Mouse (Mus musculus) liver, adult 2 months (tissue): ENCODE measurements at regions not wholly inside any gene's neighbourhood (a gene's known extent, or its start where the extent isn't known, plus 50 kb on each side); places are given as distances from the start of the nearest gene placed in this dataset.

ENCODE experiments used
- DNase-seq: peaks from one replicate; pipeline ENCODE4 v3.0.0-alpha.2; 2011; ENCODE audit warnings: low read depth, low spot score; ENCODE audit errors: extremely low read depth
- H3K27ac ChIP-seq: fragments of 200-500 bp; replicated peaks from 2 replicates; pipeline ENCODE4 v1.5.1; 2012; ENCODE audit warnings: low read depth, mild to moderate bottlenecking, control low read depth, inconsistent platforms, low read length; ENCODE audit not compliant: insufficient read depth
- H3K27me3 ChIP-seq: fragments of 200-500 bp; 2 replicates; pipeline ENCODE4 v1.6.1; 2012; ENCODE audit warnings: mild to moderate bottlenecking, moderate library complexity, low read length, inconsistent platforms; ENCODE audit not compliant: control insufficient read depth, insufficient read depth
- H3K36me3 ChIP-seq: fragments of 200-500 bp; 2 replicates; pipeline ENCODE4 v1.6.1; 2012; ENCODE audit warnings: low read length, inconsistent platforms; ENCODE audit not compliant: control insufficient read depth, insufficient read depth
- H3K4me1 ChIP-seq: fragments of 200-500 bp; 2 replicates; pipeline ENCODE4 v1.6.1; 2011; ENCODE audit warnings: low read length; ENCODE audit not compliant: control insufficient read depth, insufficient read depth
- H3K4me3 ChIP-seq: fragments of 200-500 bp; 2 replicates; pipeline ENCODE4 v1.5.1; 2011; ENCODE audit warnings: low read depth, mild to moderate bottlenecking, control low read depth, low read length, moderate library complexity; ENCODE audit not compliant: insufficient read depth
- H3K79me2 ChIP-seq: fragments of 200-500 bp; 2 replicates; pipeline ENCODE4 v1.6.1; 2012; ENCODE audit warnings: inconsistent platforms, mild to moderate bottlenecking, low read length, moderate library complexity; ENCODE audit not compliant: control insufficient read depth, insufficient read depth
- H3K9ac ChIP-seq: fragments of 200-500 bp; 2 replicates; pipeline ENCODE4 v1.6.1; 2012; ENCODE audit warnings: low read depth, mild to moderate bottlenecking, control low read depth, inconsistent platforms, low read length
- CTCF ChIP-seq: fragments of 200-500 bp; IDR thresholded peaks from 2 replicates; pipeline ENCODE4 v1.5.1; 2011; ENCODE audit warnings: low read depth, low read length, control low read depth
- POLR2A ChIP-seq: fragments of 200-500 bp; IDR thresholded peaks from 2 replicates; pipeline ENCODE4 v1.6.1; 2011; ENCODE audit warnings: low read length, control low read depth; ENCODE audit not compliant: insufficient read depth; ENCODE audit errors: extremely low read depth

DNA sequence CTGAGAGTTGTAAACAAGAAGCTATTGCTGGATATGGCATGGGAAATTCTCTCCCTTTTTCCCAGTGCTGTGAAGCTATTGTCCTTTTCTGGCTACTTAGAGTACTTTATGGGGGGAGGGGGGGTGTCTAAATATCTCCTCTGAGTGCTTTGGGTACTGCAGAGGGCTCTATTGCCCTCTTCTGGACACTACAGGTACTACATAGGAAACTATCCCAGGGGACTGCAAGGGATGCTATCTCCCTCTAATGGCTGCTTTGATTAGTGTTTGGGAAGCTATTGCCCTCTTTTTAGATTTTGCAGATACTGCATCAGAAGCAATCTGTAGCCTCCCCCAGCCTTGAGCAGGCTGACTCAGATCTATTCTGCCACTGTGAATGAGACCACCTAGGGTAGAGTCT is 55.8 kb upstream of the 5430402E10Rik start:
- no peaks in the 10 kb centered on the region for H3K79me2 ChIP-seq
- no peak overlapping the region for H3K27ac ChIP-seq
- H3K36me3 ChIP-seq: no peaks in the 10 kb centered on the region
- H3K27me3 ChIP-seq: no peaks in the 10 kb centered on the region
- H3K4me3 ChIP-seq: no peak overlapping the region
- DNase-seq: peak; percentile 6
- TF ChIP-seq CTCF: no peak
- TF ChIP-seq POLR2A: no peak
- H3K4me1 ChIP-seq: no peaks in the 10 kb centered on the region
- H3K9ac ChIP-seq: no peak overlapping the region
